Mouse (Mus musculus): ENCODE measurements at regions not wholly inside any gene's neighbourhood (a gene's known extent, or its start where the extent isn't known, plus 50 kb on each side); places are given as distances from the start of the nearest gene placed in this dataset.
"Not testable (repeated sequence)": the region's sequence is repeated elsewhere in the genome, so short reads cannot be mapped to it uniquely, and the experiment has no call there.

- no peaks in the 10 kb centered on the region for H3K36me3 ChIP-seq (ENCODE audit: control insufficient read depth, insufficient read depth, low read length)
- ATAC-seq (replicated peaks; ENCODE audit: low FRiP score), result 0 out of 2 replicates have a peak, but pooled peaks have one; percentile 27
- H3K4me1 ChIP-seq (replicated peaks; ENCODE audit: control insufficient read depth, insufficient read depth, low read length), result peaks cover 4% of the 10 kb centered on the region; the same call in 1 of the 2 replicates
- no peaks in the 10 kb centered on the region for H3K27me3 ChIP-seq (replicated peaks; ENCODE audit: control insufficient read depth, insufficient read depth, low read length)
- WGBS, result 44% methylated on average over 3 of the region's 3 CpGs
- H3K9me3 ChIP-seq (ENCODE audit: control insufficient read depth, low read length), result no peaks in the 10 kb centered on the region
- H3K4me2 ChIP-seq, result no peak overlapping the region
- no peak overlapping the region for H3K4me3 ChIP-seq (ENCODE audit: low read depth, low read length)
- no peak for DNase-seq (ENCODE audit: low spot score)
- no peak overlapping the region for H3K27ac ChIP-seq (ENCODE audit: low read depth, low read length)
- no peak overlapping the region for H3K9ac ChIP-seq (ENCODE audit: low read depth, low read length)
These were observed 136.9 kb upstream of the Camk1g start for GRCm38 (mm10) chr1:193506991-193507390.

GRCm38 (mm10) chr1:193505381-193505780, 135.3 kb upstream of the Camk1g start:
- no peak for DNase-seq (ENCODE audit: low spot score)
- ATAC-seq (replicated peaks; ENCODE audit: low FRiP score), result no peak
- WGBS, result 49% methylated on average over 3 of the region's 3 CpGs

GRCm38 (mm10) chr1:193504611-193505010, 134.5 kb upstream of the Camk1g start:
- Histone ChIP-seq H3K9me3 (ENCODE audit: control insufficient read depth, low read length) (no peaks in the 10 kb centered on the region), H3K4me1 (replicated peaks; ENCODE audit: control insufficient read depth, insufficient read depth, low read length) (peaks cover 4% of the 10 kb centered on the region; the same call in 1 of the 2 replicates), H3K36me3 (ENCODE audit: control insufficient read depth, insufficient read depth, low read length) (no peaks in the 10 kb centered on the region), H3K4me2 (no peak overlapping the region), H3K27ac (ENCODE audit: low read depth, low read length) (no peak overlapping the region), H3K27me3 (replicated peaks; ENCODE audit: control insufficient read depth, insufficient read depth, low read length) (no peaks in the 10 kb centered on the region), H3K9ac (ENCODE audit: low read depth, low read length) (no peak overlapping the region), H3K4me3 (ENCODE audit: low read depth, low read length) (no peak overlapping the region)
- DNase-seq (ENCODE audit: low spot score), result no peak
- 47% methylated on average over 3 of the region's 3 CpGs for WGBS
- no peak for ATAC-seq (replicated peaks; ENCODE audit: low FRiP score)

More at GRCm38 (mm10) chr1:193505381-193505780, 135.3 kb upstream of the Camk1g start:
- Histone ChIP-seq H3K9ac (ENCODE audit: low read depth, low read length) (no peak overlapping the region), H3K27ac (ENCODE audit: low read depth, low read length) (no peak overlapping the region), H3K36me3 (ENCODE audit: control insufficient read depth, insufficient read depth, low read length) (no peaks in the 10 kb centered on the region), H3K4me1 (replicated peaks; ENCODE audit: control insufficient read depth, insufficient read depth, low read length) (peaks cover 4% of the 10 kb centered on the region; the same call in 1 of the 2 replicates), H3K4me3 (ENCODE audit: low read depth, low read length) (no peak overlapping the region), H3K9me3 (ENCODE audit: control insufficient read depth, low read length) (no peaks in the 10 kb centered on the region), H3K27me3 (replicated peaks; ENCODE audit: control insufficient read depth, insufficient read depth, low read length) (no peaks in the 10 kb centered on the region), H3K4me2 (no peak overlapping the region)

GRCm38 (mm10) chr1:193503624-193504325, 133.7 kb upstream of the Camk1g start:
- H3K9ac ChIP-seq (ENCODE audit: low read depth, low read length), result no peak overlapping the region
- H3K9me3 ChIP-seq (ENCODE audit: control insufficient read depth, low read length), result no peaks in the 10 kb centered on the region
- ATAC-seq (replicated peaks; ENCODE audit: low FRiP score) (no peak), DNase-seq (ENCODE audit: low spot score) (no peak)
- WGBS, result 27% methylated on average over 3 of the region's 3 CpGs
- no peak overlapping the region for H3K27ac ChIP-seq (ENCODE audit: low read depth, low read length)
- no peaks in the 10 kb centered on the region for H3K27me3 ChIP-seq (replicated peaks; ENCODE audit: control insufficient read depth, insufficient read depth, low read length)
- no peak overlapping the region for H3K4me2 ChIP-seq
- H3K4me1 ChIP-seq (replicated peaks; ENCODE audit: control insufficient read depth, insufficient read depth, low read length), result peaks cover 4% of the 10 kb centered on the region; the same call in 1 of the 2 replicates
- H3K4me3 ChIP-seq (ENCODE audit: low read depth, low read length), result no peak overlapping the region
- H3K36me3 ChIP-seq (ENCODE audit: control insufficient read depth, insufficient read depth, low read length), result no peaks in the 10 kb centered on the region

- no peaks in the 10 kb centered on the region for H3K27me3 ChIP-seq (replicated peaks; ENCODE audit: control insufficient read depth, insufficient read depth, low read length)
- no peaks in the 10 kb centered on the region for H3K36me3 ChIP-seq (ENCODE audit: control insufficient read depth, insufficient read depth, low read length)
- ATAC-seq (replicated peaks; ENCODE audit: low FRiP score) (no peak), DNase-seq (ENCODE audit: low spot score) (no peak)
- H3K4me3 ChIP-seq (ENCODE audit: low read depth, low read length), result no peak overlapping the region
- H3K4me1 ChIP-seq (replicated peaks; ENCODE audit: control insufficient read depth, insufficient read depth, low read length), result no peaks in the 10 kb centered on the region
- no peaks in the 10 kb centered on the region for H3K9me3 ChIP-seq (ENCODE audit: control insufficient read depth, low read length)
- H3K27ac ChIP-seq (ENCODE audit: low read depth, low read length), result no peak overlapping the region
- H3K4me2 ChIP-seq, result no peak overlapping the region
- H3K9ac ChIP-seq (ENCODE audit: low read depth, low read length), result no peak overlapping the region
- WGBS, result 65% methylated on average over 9 of the region's 9 CpGs
These were observed 126.4 kb upstream of the Camk1g start for GRCm38 (mm10) chr1:193496265-193497183.

GRCm38 (mm10) chr1:193488039-193488438, 117.9 kb upstream of the Camk1g start:
- Histone ChIP-seq H3K27ac (ENCODE audit: low read depth, low read length) (no peak overlapping the region), H3K4me2 (no peak overlapping the region), H3K4me1 (replicated peaks; ENCODE audit: control insufficient read depth, insufficient read depth, low read length) (no peaks in the 10 kb centered on the region), H3K9ac (ENCODE audit: low read depth, low read length) (no peak overlapping the region), H3K4me3 (ENCODE audit: low read depth, low read length) (no peak overlapping the region), H3K36me3 (ENCODE audit: control insufficient read depth, insufficient read depth, low read length) (no peaks in the 10 kb centered on the region), H3K9me3 (ENCODE audit: control insufficient read depth, low read length) (no peaks in the 10 kb centered on the region), H3K27me3 (replicated peaks; ENCODE audit: control insufficient read depth, insufficient read depth, low read length) (no peaks in the 10 kb centered on the region; the same call in 1 of the 2 replicates)
- DNase-seq (ENCODE audit: low spot score), result no peak
- ATAC-seq (replicated peaks; ENCODE audit: low FRiP score), result no peak
- 62% methylated on average over 6 of the region's 6 CpGs for WGBS

GRCm38 (mm10) chr1:193486668-193487067, 116.6 kb upstream of the Camk1g start:
- not testable (repeated sequence) for H3K36me3 ChIP-seq (ENCODE audit: control insufficient read depth, insufficient read depth, low read length); DNase-seq (ENCODE audit: low spot score); H3K4me3 ChIP-seq (ENCODE audit: low read depth, low read length); H3K9me3 ChIP-seq (ENCODE audit: control insufficient read depth, low read length); H3K4me2 ChIP-seq; H3K9ac ChIP-seq (ENCODE audit: low read depth, low read length); H3K27me3 ChIP-seq (replicated peaks; ENCODE audit: control insufficient read depth, insufficient read depth, low read length); ATAC-seq (replicated peaks; ENCODE audit: low FRiP score); H3K27ac ChIP-seq (ENCODE audit: low read depth, low read length); H3K4me1 ChIP-seq (replicated peaks; ENCODE audit: control insufficient read depth, insufficient read depth, low read length)
- 2% methylated on average over 2 of the region's 2 CpGs for WGBS

GRCm38 (mm10) chr1:193484977-193485376, 114.9 kb upstream of the Camk1g start:
- Histone ChIP-seq H3K36me3 (ENCODE audit: control insufficient read depth, insufficient read depth, low read length) (no peaks in the 10 kb centered on the region), H3K27ac (ENCODE audit: low read depth, low read length) (no peak overlapping the region), H3K9me3 (ENCODE audit: control insufficient read depth, low read length) (no peaks in the 10 kb centered on the region), H3K4me3 (ENCODE audit: low read depth, low read length) (no peak overlapping the region), H3K4me2 (no peak overlapping the region), H3K9ac (ENCODE audit: low read depth, low read length) (no peak overlapping the region), H3K4me1 (replicated peaks; ENCODE audit: control insufficient read depth, insufficient read depth, low read length) (no peaks in the 10 kb centered on the region), H3K27me3 (replicated peaks; ENCODE audit: control insufficient read depth, insufficient read depth, low read length) (no peaks in the 10 kb centered on the region; the same call in 1 of the 2 replicates)
- 79% methylated on average over 11 of the region's 11 CpGs for WGBS
- ATAC-seq (replicated peaks; ENCODE audit: low FRiP score), result no peak
- no peak for DNase-seq (ENCODE audit: low spot score)

Data from liver, embryonic 11.5 days (tissue).